Mouse (Mus musculus) telencephalon, adult 2 months (tissue): ENCODE measurements at regions not wholly inside any gene's neighbourhood (a gene's known extent, or its start where the extent isn't known, plus 50 kb on each side); places are given as distances from the start of the nearest gene placed in this dataset.

Experiments
- DNase-seq: peaks from one replicate; pipeline ENCODE4 v3.0.0-alpha.2; 2011; ENCODE audit warnings: low read depth, low spot score

DNA sequence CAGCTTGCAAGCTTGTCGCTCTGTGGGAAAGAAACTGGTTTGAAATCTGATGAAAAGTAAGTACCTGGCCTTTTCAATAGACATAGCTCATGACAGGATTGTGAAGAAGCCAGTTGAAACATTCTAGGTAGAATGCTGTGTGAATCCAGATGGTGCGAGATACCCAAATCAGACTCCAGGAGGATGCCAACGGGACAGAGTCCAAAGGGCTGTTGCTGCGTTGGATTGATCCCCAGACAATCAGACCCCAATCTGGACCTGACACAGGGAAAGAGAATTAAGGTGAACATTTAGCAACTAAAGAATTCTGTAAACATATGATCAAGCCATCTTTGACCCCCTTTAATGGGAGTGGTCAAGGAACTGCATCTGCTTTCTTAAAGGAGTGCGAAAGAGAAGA lies 296.6 kb upstream of the Gm15217 start:
- no peak for DNase-seq

DNA sequence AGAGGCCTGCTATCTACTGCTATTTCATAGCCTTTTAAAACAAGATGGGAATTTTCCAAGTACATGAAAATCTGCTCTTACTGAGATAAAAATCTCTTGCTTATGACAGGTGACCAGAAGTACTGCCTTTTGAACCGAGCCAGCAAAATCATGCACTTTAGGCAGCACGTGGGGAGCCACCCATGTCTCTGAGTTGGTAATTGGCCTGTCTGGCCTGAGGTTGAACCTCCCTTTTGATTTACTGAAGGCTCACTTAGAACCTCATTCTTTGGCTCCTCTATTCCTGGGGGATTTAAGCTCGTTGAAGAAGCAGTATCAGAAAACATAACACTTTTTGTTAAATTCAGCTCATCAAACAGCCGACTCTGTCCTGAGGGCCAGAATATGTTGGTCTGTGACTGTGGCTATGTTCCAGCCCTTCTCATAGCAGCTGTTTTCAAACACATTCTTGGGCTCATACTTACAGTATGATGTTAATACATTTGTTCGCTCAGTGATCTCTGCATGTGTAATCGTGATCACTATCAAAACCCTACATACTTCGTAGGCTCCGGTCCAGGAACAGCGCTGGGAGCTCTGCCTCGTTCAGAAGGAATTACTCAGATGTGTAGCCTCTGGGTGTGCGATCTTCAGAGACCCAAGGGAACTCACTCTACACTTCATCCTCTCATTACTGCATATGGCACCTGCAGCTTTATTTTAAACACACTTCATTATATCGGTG lies 290.1 kb upstream of the Gm15217 start:
- no peak for DNase-seq

DNA sequence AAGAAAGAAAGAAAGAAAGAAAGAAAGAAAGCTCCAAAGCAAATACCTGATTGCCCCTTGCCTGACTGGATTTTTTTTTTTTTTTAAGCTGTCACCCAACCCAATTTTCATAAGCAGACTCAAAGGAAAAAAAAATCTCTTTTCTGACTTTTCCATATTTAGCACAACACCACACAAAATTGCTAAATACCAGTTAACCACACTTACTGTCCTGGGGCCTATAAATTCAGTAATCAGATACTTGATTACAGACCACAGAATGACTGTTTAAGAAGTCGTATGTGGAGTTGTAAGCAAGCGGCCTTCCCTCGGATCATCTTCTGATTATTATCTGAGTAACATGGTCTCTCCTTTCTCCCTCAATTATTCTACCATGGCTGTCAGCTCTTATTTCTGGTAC lies 263.3 kb upstream of the Gm15217 start:
- no peak for DNase-seq

DNA sequence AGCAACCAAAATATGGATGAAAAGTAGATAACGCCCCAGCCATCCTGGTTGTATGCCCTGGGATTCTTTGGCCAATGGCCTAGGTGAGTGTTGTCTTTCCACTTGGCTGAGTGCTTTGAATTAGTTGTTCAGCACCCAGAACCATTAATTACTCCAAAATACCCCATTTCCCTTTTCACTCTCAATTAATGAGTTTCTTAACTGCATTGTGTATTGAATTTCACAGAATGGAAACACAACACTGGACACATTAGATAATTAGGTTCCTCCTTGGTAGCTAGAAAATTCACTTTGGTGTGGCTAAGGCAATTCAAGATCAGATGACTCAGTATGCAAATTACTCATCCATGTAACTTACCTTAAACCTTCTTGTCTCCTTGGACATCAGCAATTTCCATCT lies 252.7 kb upstream of the Gm15217 start:
- no peak for DNase-seq

DNA sequence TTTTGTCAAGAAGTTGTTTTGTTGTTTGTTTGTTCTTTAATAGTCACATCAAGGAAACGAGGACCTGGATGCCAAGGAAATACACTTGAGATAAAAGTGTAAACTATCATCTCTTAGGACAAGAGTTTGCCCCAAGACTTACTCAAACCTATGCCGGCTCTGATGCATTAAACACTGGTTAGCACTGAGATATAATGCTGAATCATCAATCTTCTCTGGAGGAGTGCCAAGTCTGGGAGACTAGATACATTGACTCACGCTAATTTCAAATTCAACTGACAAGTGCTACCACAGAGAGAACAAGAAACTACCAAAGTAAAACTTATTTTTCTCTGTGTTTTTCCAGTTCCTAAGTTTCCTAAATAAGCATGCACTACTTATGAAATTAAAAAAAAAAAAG lies 249.5 kb upstream of the Gm15217 start:
- no peak for DNase-seq

DNA sequence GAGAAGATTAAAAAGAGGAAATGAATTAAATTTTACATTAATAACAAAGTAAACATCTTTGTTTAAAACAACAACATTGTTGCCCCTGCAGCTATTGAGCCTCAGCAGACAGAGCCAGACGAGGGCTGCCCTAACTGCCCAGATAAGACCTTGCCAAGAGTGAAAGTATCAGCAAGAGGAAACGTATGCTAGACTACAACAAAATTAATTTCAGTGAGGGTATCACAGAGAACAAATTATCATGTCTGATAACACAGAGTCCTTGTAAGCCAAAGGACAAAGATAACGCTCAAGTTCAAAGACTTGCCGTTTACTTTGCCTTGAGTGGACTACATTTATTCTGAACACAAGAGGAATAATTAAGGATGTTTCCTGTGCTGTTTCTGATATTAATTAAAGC lies 235.0 kb upstream of the Gm15217 start:
- no peak for DNase-seq

DNA sequence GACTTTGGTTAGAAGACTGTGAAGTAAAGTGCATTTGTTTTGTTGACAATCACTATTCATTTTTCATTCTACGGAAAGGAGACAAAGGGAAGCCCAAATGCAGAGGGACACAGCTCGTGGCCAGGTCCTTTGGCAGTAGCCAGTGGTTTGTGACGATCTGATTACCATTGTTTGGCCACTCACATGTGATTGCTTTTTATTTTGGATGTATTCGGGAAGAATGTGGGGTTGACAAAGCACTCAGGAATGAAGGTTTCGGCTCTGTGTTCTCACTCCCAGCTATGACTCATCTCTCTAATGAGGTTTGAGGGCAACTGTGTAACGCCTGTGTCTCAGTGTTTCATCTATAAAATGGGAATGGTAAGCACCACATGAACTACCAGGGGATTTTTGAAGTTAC lies 234.5 kb upstream of the Gm15217 start:
- DNase-seq = no peak

DNA sequence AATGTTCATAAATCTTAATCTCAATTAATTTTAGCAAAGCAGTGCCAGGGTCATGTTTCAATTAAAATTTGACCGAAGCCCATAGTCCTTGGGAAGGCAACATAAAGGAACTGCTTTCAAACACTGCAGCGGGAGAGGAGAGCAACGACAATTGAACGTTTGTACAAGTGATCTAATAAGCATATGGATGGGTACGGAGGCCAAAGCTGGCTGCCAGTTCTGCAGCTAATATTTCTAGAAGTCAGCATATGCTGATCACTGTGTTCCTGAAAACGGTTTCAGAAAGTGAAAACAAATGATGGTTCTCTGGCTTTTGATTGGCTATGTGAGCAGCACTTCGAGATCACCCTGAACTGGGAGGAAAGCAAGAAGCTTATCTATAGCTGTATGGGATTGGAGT lies 233.6 kb upstream of the Gm15217 start:
- DNase-seq = peak; percentile 17

DNA sequence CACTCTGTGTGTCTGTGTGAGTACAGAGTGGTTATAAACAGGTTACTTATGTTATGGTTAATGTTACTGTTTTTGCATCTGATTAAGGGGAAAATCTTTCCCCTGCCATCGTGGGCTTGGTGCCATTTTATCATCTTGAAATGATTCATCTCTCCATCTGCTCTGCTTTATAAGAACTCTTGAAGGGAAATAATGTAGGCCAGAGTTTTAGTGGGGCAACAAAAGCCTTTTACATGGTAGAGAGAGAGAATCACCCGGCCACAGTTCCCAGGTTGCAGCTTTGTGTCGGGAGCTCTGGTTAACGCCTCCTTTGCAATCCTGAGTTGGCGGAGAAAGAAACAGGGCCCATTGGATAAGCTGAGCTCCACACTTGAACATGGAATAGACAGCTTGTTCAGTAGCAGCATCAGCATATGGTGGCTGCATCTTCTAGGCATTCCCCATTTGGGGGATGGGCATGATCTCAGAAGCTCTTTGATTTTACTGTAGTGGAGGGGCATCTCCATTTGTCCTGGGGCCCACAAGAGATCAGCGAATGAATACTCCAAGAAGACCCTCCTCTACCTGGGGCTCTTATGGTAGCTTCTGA lies 230.0 kb upstream of the Gm15217 start:
- peak; percentile 57 for DNase-seq

DNA sequence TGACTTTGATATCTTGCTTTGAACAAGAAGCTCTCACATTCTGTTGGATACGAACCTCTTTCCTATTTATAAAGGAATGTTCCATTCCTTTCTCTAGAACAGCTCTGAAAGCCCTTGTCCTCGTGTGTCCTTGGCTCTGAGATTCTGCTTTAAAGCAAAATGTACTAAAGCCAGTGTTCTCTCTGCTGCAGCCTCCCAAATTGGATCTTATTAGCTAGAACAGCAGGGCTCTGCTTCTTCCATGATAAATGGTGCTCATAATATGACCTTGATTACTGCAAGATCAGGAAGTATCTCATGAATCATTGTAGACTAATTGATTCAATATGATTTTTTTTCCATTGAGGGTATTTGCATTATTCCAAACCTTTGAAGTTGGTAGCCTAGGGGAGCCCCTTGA lies 220.5 kb upstream of the Gm15217 start:
- no peak for DNase-seq

DNA sequence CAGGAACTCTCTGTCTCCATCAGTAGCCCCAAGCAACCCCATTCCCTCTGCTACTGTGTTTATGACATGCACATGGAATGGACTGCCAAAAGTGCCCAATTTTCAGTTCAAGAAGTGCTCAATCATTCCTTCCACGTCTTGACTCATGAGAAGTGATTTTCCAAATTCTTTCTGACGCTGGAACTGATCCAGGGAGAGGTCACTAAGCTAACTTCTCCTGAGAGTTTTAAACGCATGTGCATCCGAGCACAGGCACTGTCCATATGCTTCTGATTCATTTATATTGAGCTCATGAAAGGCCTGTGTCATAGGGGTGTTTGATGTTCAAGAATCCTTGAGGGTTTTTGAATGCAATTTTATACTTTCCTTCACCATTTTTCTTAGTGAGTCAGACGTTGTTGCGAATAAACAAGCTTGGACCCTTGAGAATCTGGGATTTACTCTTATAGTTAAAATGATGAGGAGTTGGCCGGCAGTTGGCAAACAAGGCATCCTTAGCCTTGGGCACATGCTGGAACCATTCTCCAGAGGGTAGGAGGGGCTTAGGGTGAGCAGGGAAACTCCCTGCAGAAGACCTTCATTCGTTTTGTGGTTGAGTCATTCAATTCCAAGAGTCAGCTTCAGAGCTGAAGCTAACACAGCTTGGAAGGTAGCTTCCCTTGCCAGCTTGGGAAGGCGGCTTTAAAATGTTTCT lies 206.9 kb upstream of the Gm15217 start:
- no peak for DNase-seq

DNA sequence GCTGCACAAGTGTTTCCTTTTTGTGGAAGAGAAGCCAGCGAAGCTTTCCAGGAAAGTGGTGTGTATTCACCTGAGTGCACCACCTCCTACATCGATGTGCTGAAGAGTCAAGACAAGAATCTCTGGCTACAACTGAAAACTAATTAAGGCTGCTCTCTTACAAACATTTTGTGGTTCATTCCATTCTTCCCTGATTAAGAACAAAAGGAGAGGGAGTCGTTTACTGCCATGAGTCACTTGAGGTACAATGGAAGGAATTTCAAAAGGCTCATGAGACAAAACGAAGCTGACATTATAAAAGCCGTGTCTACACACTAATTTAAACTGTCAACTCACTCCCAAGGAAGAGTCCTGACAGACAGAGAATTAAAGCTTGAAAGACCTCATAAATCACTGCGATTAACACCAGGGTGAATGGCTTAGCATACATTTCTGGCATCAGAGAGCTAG lies 206.3 kb upstream of the Gm15217 start:
- DNase-seq = no peak

DNA sequence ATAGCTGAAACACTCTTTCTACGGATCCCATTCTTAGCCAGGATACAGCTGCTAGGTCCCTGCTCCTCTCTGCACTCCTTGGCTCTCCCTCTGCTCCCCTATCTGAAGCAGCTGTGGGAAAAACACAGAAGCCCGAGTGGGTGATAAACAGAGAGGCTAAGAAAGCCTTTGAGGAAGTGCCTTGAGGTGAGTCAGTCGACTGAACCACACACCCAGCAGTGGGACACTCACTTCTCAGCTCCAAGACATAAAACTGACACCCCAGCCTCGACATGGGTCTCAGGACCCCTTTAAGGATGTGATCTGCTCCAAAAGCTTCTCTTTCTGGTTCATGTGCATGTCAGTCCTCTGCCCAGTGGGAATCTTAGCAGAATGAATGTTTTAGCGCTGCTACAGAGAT lies 204.8 kb upstream of the Gm15217 start:
- no peak for DNase-seq

DNA sequence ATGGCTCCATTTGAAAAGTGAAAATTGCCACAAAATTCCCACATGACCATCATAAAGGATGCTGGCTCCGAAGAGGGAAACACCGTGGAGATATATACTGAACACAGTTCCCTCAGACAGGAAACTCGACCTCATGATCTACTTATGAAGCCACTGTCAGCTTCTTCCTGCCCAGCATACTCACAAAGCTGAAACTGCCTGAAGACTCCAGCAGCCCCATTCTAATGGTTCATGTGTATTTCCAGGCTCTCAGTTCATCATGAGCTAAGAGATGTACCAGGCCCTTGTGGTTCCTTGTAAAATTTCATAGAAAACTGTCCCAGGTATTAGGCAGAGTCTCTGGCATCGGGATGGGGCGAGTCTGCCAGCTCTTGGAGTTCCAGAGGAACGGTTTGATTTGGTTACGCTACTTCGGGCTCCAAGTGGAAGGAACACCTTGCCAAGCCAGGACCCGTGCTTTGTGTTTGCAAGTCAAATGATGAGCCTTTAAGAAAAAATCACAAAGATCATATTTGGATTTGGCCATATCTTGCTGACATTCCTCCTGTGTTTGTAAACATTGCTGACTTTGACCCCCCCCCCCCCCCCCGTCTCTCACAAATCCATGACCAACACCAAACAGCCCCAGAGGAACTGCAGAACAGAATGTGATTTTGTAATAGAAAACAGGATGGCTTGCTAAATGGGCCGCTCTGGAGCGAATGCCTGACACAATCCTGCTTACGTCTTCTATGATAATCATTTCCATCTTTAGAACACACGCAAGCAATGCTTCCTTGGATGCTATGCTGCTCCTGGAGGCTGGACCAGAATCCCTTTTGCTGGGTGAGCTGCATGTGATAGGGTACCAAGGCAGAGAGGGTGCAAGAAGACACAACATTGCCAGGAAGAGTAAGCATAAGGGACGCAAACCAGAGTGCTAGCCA lies 203.7 kb upstream of the Gm15217 start:
- DNase-seq = peak; percentile 24

DNA sequence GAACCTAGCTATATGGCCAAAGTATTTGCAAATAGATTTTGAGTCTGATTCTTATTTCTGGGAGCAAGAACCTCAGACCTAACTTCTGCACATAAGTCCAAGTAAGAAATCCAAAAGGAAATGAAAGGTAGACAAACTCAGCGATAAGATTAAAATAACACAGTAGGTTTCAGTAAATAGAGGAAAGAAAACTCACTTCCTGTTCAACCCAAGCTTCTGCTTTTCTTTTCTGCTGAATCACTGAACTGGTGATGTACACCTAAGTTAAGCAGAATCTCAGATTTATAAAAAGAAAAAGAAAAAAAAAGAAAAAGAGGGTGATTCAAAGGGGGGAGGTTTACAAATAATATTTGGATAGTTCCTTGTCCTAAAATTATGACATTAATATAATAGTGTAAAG lies 200.2 kb upstream of the Gm15217 start:
- no peak for DNase-seq

DNA sequence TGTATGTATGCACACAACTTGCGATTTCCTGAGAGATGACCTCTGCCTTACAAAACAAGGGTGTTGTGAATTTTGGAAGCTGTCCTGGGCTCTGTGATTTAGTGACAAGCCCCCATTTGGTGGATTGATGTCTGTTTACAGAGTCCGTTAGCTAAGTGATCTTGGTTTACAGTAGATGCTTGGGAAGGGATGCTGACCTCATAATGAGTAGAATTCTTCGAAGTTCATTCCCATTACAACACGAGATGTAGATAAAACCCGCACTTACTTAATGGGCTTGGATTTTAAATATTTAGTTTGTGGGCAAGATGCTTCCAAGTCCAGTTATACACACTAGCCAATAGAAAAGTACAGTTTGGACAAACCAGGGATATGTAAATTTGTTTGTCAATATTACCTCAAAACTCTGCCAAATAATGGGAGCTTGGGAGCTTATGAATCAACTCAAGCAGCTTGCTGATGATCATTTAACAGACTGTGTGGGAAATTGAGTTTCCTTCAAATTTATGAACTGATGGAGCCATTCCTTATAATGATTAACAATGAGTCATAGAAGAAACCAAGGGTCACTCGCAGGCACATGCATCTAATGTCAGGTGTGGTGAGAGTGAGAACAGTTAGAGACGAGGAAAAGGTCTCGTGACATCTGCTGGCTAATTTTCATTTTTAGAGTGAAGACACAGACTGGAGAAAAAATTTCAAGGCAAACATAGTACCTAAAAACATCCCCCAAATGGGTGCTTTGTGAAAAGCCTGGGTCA lies 187.4 kb upstream of the Gm15217 start:
- DNase-seq = no peak

DNA sequence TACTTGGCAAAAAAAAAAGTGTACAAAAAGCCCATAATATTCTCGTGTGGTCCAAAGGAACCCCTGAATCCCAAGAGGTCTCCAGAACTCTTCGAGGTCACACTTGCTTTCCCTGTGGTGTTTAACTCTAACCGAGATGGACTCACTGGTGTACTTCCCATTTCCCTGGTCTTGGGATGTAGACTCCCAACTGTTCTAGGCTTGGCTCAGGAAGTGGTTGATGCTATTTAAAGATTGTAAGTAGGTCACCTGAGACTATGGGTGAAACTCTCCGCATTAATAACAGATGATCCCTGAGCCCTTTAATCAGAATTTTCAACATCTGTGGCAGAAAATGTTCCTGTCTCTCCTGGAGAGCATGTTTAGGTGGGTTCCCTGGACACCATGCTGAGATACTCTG lies 185.6 kb upstream of the Gm15217 start:
- DNase-seq = no peak

DNA sequence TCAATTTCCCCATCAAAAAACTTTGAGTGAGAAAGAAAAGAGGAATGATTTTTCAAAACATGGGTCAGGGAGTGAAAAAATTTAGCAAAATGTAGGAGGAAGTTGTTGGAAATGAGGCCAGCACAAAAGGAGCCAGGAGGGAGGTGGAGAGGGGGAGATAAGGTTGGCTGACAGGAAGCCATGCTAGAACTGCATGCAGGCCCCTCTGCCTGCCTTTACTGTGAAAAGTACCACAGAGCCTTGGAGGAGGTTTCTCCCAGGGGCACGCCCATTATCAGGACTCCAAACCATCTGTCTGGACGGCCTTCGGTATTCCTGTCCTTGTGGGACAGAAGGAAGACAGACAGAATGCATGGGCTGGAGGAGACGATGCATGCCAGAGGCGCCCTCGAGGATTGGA lies 183.3 kb upstream of the Gm15217 start:
- no peak for DNase-seq

DNA sequence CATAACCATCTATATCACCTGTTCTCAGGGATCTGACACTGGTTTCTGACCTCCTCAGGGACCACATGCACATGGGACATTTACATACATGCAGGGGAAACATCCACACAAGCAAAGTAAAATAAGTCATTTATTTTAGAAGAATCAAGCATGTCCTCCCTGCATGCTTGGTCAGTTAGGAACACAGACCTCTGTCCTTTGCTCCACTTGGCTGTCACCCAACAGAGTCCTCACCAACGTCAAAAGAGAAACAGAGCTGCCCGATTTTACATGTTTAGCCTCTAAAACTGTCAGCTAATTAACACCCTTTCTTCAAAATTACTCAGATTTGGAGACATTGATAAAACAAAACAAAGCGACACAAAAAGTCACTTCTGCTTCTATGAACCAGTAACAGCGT lies 176.4 kb upstream of the Gm15217 start:
- no peak for DNase-seq

DNA sequence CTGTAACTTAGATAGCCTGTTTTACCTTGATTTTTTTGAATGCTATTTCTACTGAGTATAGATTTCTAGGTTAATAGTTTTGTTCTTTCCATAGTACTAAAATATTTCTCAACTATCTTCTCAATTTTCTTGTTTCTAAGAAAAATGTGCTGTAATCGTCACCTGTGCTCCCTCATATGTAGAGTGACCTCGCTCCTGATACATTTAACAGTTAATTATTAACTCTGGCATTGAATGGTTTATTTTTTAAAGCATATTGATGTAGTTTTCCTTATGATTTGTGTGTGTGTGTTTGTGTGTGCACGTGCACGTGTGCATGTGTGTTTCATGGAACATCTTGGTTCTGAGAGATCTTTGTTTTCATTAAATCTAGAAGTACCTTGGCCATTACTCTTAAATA lies 158.7 kb upstream of the Gm15217 start:
- DNase-seq = no peak
